Comparison of ENCODE assay signal across 8 mouse cellular contexts in genomic region chr6:53143846-53144584, GRCm38 (mm10).
DNase-seq lines count a peak whose midpoint lies in the region; ATAC-seq and TF ChIP-seq lines count a peak whose summit lies in the region.

No protein-coding gene starts in this region.

- H3K36me3 ChIP-seq in forebrain, embryonic 15.5 days = no peaks in the 10 kb centered on the region
- no peaks in the 10 kb centered on the region for H3K36me3 ChIP-seq in lung, embryonic 14.5 days (ENCODE audit: insufficient read depth)
- H3K36me3 ChIP-seq in splenic B cell, adult 2 months (ENCODE audit: control insufficient read depth, insufficient read depth, low read length, poor library complexity, severe bottlenecking) = no peaks in the 10 kb centered on the region

- peak; percentile 80 for TF ChIP-seq CTCF in lung, embryonic 14.5 days (IDR thresholded peaks at IDR 0.05; ENCODE audit: low read depth)

- H3K4me1 ChIP-seq in forebrain, embryonic 15.5 days = peaks cover 7% of the 10 kb centered on the region
- H3K4me1 ChIP-seq in lung, embryonic 14.5 days (ENCODE audit: insufficient read depth) = no peaks in the 10 kb centered on the region

- H3K4me3 ChIP-seq in forebrain, embryonic 15.5 days = no peak overlapping the region
- no peak overlapping the region for H3K4me3 ChIP-seq in lung, embryonic 14.5 days (ENCODE audit: low read depth, low read length)

- no peaks in the 10 kb centered on the region for H3K9me3 ChIP-seq in forebrain, embryonic 15.5 days
- no peaks in the 10 kb centered on the region for H3K9me3 ChIP-seq in lung, embryonic 14.5 days (ENCODE audit: low read depth, low read length)

- H3K9ac ChIP-seq in forebrain, embryonic 15.5 days (replicated peaks) = no peak overlapping the region
- H3K9ac ChIP-seq in lung, embryonic 14.5 days = no peak overlapping the region

- no peaks in the 10 kb centered on the region for H3K27me3 ChIP-seq in forebrain, embryonic 15.5 days
- no peaks in the 10 kb centered on the region for H3K27me3 ChIP-seq in lung, embryonic 14.5 days (ENCODE audit: insufficient read depth, low read length)
- no peaks in the 10 kb centered on the region for H3K27me3 ChIP-seq in splenic B cell, adult 2 months (ENCODE audit: control insufficient read depth, insufficient read depth, low read length, poor library complexity, severe bottlenecking)

- peak; percentile 2 to 63 for DNase-seq in frontal cortex, adult 2 months (ENCODE audit: extremely low spot score in 1 of 2, low spot score in 1 of 2)
- DNase-seq in A20 (ENCODE audit: low read depth, low spot score) = peak; percentile 53
- DNase-seq in cerebellum, adult 11 months = peak; percentile 31
- DNase-seq in kidney, postnatal 25 days = peak; percentile 40 to 58
- DNase-seq in lung, embryonic 14.5 days = peak; percentile 85
- DNase-seq in splenic B cell, adult 2 months (ENCODE audit: low read depth, low spot score) = peak; percentile 26

- no peak overlapping the region for H3K27ac ChIP-seq in forebrain, embryonic 15.5 days (replicated peaks)
- no peak overlapping the region for H3K27ac ChIP-seq in lung, embryonic 14.5 days (ENCODE audit: low read depth)

- WGBS in forebrain, embryonic 15.5 days = 11% methylated on average over 4 of the region's 4 CpGs
- WGBS in lung, embryonic 14.5 days = 16% methylated on average over 4 of the region's 4 CpGs

- ATAC-seq in frontal cortex, adult (ENCODE audit: low TSS enrichment) = no peak
- peak; percentile 57 for ATAC-seq in forebrain, embryonic 15.5 days (replicated peaks)
- ATAC-seq in lung, embryonic 14.5 days (ENCODE audit: insufficient read depth) = no peak

- H3K4me2 ChIP-seq in forebrain, embryonic 15.5 days (replicated peaks) = no peak overlapping the region
- H3K4me2 ChIP-seq in lung, embryonic 14.5 days = no peak overlapping the region

Comparison
In these comparisons a context has a peak if more than half of its experiments do, and no peak if none do; other contexts are left out.
1. DNase-seq: peak in every context shown above with its lines; median percentile 85 in lung, embryonic 14.5 days; 53 in A20; 49 in kidney, postnatal 25 days; 32 in frontal cortex, adult 2 months; 31 in cerebellum, adult 11 months; 26 in splenic B cell, adult 2 months.